Mouse (Mus musculus): Measurements from ENCODE around the gene Ppp1r12a.

Gene Ppp1r12a

GRCm38 (mm10) chr10:108333642-108334041 is 171.6 kb downstream of the Ppp1r12a start:
- DNase-seq (ENCODE audit: low read depth, low spot score) = no peak

Data from WW6 (cell line).